Mouse (Mus musculus): ENCODE measurements around the gene Vmn1r64.
"Not testable (repeated sequence)": the region's sequence is repeated elsewhere in the genome, so short reads cannot be mapped to it uniquely, and the experiment has no call there.

Gene Vmn1r64

GRCm38 (mm10) chr7:5884442-5884841, at the start of gene Vmn1r64:
Gene Vmn1r64, minus strand, starts transcription at chr7:5884542.
- DNase-seq (ENCODE audit: low spot score): no peak

GRCm38 (mm10) chr7:5899238-5899637, 14.9 kb upstream of the Vmn1r64 start:
- no peak for DNase-seq (ENCODE audit: low spot score)

- not testable (repeated sequence) for DNase-seq (ENCODE audit: low spot score)
These were observed 12.9 kb upstream of the Vmn1r64 start for GRCm38 (mm10) chr7:5897245-5897644.

Measured in ovary, adult 18-20 months (tissue).